Mouse (Mus musculus): Measurements from ENCODE around the gene Dlg4. TPM values are rescaled to one million over a fixed set of nuclear protein-coding genes. Genes with fewer than 3 reads are reported as not detected.

Gene Dlg4
- polyA plus RNA-seq, 1 experiment = 13.3 TPM

DNA sequence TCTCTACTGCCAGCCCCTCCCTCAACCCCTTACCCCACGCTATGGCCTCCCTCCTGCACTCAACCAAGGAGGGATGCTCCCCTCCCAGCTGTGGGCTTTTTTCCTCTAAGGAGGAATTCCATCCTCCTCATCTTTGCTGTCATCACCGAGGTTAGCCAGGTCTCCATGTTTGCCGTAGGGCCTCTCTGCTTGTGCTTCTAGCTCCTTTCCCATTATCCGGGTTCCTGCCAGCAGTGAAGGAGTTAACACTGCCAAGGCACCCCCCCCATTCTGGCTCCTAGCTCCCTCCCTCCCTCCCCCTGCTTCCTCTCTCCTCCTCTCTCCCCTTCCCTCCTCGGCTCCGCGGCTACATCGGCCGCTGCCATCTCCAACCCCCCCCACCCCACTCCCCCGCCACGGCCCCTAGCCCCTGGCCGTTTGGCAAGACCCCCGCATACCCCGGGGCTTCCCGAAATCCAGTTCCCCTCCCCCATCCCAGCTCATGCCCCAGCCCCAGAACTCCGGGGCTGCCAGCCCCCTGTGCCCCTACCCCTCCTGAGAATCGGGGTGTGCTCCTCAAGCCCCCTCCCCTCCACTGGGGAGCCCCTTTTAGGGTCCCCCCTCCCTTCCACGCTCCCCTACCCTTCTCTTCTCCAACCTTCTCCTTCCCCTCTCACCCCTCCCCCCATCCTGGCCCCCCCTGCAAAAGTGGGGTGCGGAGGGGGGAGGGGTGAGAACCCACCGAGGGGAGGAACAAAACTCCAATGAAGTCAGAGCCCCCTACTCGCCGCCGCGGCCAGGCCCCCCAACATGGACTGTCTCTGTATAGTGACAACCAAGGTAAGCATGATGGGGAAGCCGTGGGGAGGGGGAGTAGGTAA lies 1.6 kb downstream of the Dlg4 start:
- Histone ChIP-seq H3K36me3 (ENCODE audit: control insufficient read depth, insufficient read depth, low read length) (no peaks in the 10 kb centered on the region; the same call in 1 of the 2 replicates), H3K4me1 (ENCODE audit: control insufficient read depth, insufficient read depth, insufficient read length) (peaks cover 11% of the 10 kb centered on the region; the same call in 1 of the 2 replicates), H3K4me3 (ENCODE audit: extremely low read depth, insufficient read depth, insufficient read length) (peak overlapping the region; percentile 52), H3K27me3 (ENCODE audit: control insufficient read depth, insufficient read depth, low read length) (no peaks in the 10 kb centered on the region), H3K27ac (ENCODE audit: insufficient read depth, low read length) (peak overlapping the region; percentile 56)
- TF ChIP-seq CTCF (IDR thresholded peaks at IDR 0.05; ENCODE audit: extremely low read depth, insufficient read depth, insufficient read length, insufficient replicate concordance) (no peak), POLR2A (IDR thresholded peaks at IDR 0.05; ENCODE audit: low read depth, low read length) (no peak)
- WGBS = 6% methylated on average over 22 of the region's 25 CpGs
- no peak for DNase-seq (ENCODE audit: low read depth in 1 of 2, low spot score in 2 of 2)

- H3K27me3 ChIP-seq (ENCODE audit: control insufficient read depth, insufficient read depth, low read length) = no peaks in the 10 kb centered on the region
- TF ChIP-seq POLR2A (IDR thresholded peaks at IDR 0.05; ENCODE audit: low read depth, low read length) = no peak
- no peak overlapping the region for H3K4me3 ChIP-seq (ENCODE audit: extremely low read depth, insufficient read depth, insufficient read length)
- H3K4me1 ChIP-seq (ENCODE audit: control insufficient read depth, insufficient read depth, insufficient read length) = peaks cover 11% of the 10 kb centered on the region; the same call in 1 of the 2 replicates
- no peak for DNase-seq (ENCODE audit: low read depth in 1 of 2, low spot score in 2 of 2)
- no peak overlapping the region for H3K27ac ChIP-seq (ENCODE audit: insufficient read depth, low read length)
- no peaks in the 10 kb centered on the region for H3K36me3 ChIP-seq (ENCODE audit: control insufficient read depth, insufficient read depth, low read length)
- 10% methylated on average over 2 of the region's 2 CpGs for WGBS
Observed at GRCm38 (mm10) chr11:70019495-70020021, 2.8 kb downstream of the Dlg4 start.

DNA sequence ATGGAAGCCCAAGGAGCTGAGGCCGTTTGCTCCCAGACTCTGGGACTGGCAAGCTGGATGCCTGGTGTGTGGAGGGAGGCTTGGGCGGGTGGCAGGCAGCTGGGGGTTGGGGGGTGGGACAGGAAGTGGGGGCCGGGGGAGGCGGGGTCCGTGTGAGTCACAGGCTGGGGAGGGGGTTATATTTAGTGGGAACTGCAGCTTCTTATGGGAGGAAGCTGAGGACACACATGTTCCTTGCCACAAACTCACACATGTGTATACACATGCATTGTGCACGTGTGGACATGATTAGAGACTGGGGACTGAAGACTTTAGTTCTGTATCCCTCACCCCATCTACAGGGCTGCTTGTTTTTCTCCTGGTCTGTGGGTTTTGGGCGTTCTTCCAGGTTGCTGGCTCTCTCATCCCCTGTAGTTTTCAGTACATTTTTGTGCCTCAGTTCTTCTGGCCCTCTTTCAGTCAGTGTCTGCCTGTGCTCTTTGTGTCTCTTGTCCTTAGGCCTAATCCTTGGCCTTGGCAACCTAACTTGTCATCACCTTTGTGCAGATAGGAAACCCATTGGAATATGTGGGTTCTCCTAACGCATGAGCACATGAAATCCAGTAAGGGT lies 3.4 kb downstream of the Dlg4 start:
- Histone ChIP-seq H3K36me3 (ENCODE audit: control insufficient read depth, insufficient read depth, low read length) (no peaks in the 10 kb centered on the region), H3K4me1 (ENCODE audit: control insufficient read depth, insufficient read depth, insufficient read length) (peaks cover 11% of the 10 kb centered on the region; the same call in 1 of the 2 replicates), H3K27me3 (ENCODE audit: control insufficient read depth, insufficient read depth, low read length) (no peaks in the 10 kb centered on the region), H3K27ac (ENCODE audit: insufficient read depth, low read length) (no peak overlapping the region), H3K4me3 (ENCODE audit: extremely low read depth, insufficient read depth, insufficient read length) (no peak overlapping the region)
- WGBS = 22% methylated on average over 8 of the region's 8 CpGs
- no peak for TF ChIP-seq CTCF (IDR thresholded peaks at IDR 0.05; ENCODE audit: extremely low read depth, insufficient read depth, insufficient read length, insufficient replicate concordance)
- TF ChIP-seq POLR2A (IDR thresholded peaks at IDR 0.05; ENCODE audit: low read depth, low read length) = no peak
- no peak for DNase-seq (ENCODE audit: low read depth in 1 of 2, low spot score in 2 of 2)

DNA sequence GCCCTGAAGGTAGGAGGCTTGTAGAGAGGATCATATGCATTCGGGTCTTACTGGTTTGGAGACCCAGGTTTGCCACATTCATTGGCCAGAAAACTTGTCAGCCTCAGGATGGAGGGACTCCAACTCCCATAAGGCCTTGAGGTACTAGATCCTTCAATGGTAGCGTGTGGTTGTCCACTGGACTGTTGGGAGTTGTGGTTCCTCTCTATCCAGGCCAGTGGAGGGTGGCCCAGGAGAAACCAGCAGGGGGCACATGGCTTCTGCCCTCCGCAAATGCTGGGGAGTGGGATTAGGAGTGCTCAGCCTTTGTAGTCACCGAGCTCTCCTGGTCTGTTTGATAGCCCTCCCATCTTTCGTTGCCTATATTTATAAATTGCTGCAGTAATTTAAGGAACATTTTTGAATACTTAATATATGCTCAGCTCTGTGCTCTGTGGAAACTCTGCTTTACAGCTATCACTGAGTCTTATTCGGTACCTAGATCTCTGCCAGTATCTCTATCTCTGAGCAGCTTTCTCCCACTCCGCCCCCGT lies 4.1 kb downstream of the Dlg4 start:
- peak in 1 of 2 experiments; percentile 59 for DNase-seq (ENCODE audit: low read depth in 1 of 2, low spot score in 2 of 2)
- Histone ChIP-seq H3K27ac (ENCODE audit: insufficient read depth, low read length) (no peak overlapping the region), H3K27me3 (ENCODE audit: control insufficient read depth, insufficient read depth, low read length) (no peaks in the 10 kb centered on the region), H3K4me1 (ENCODE audit: control insufficient read depth, insufficient read depth, insufficient read length) (peaks cover 11% of the 10 kb centered on the region; the same call in 1 of the 2 replicates), H3K4me3 (ENCODE audit: extremely low read depth, insufficient read depth, insufficient read length) (peak overlapping the region; percentile 56), H3K36me3 (ENCODE audit: control insufficient read depth, insufficient read depth, low read length) (no peaks in the 10 kb centered on the region)
- TF ChIP-seq CTCF (IDR thresholded peaks at IDR 0.05; ENCODE audit: extremely low read depth, insufficient read depth, insufficient read length, insufficient replicate concordance) = peak; percentile 33; the same call in 1 of the 2 replicates
- no peak for TF ChIP-seq POLR2A (IDR thresholded peaks at IDR 0.05; ENCODE audit: low read depth, low read length)
- WGBS = 1% methylated on average over 8 of the region's 8 CpGs

DNA sequence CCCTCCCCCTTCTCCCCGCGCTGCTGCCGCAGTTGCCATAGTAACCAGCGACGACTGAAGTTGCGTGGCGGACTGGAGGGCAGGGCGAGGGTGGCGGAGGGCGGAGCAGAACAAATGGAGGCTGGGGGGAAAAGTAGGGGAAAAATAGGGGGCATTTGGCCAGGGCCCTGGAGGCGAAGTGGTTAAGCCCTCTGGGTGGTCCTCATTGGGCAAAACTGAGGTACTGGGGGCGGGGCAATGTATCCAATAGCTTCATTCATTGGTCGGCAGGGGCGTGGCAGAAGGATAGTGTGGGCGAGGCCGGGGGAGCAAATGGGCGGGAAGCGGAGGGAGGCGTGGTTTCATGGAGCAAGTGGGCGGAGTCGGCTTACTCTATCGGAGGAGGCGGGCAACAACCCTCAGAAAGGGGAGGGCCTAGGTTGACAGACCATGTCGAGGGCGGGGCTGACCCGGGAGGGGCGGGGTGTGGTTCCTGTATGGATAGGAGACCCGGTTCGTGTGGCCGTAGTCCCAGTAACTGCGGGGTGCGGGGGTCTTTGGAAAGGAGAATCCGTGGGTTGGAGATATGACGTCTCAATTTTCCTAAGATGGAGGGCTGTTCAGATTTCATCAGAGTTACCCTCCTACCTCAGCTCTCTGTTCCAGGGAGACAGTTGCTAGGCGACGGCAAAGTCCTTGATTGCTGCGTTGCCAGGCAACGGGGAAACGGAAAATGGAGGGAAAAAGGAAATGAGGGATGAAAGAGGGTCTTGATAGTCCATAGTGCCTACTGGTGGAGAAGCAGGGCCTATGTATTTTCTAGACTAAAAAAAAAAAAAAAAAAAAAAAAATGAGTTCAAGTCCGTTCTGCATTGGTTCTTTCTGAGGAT lies 4.8 kb downstream of the Dlg4 start:
- WGBS = 5% methylated on average over 39 of the region's 40 CpGs
- no peak overlapping the region for H3K27ac ChIP-seq (ENCODE audit: insufficient read depth, low read length)
- peak overlapping the region; percentile 56 for H3K4me3 ChIP-seq (ENCODE audit: extremely low read depth, insufficient read depth, insufficient read length)
- H3K4me1 ChIP-seq (ENCODE audit: control insufficient read depth, insufficient read depth, insufficient read length) = peaks cover 11% of the 10 kb centered on the region; the same call in 1 of the 2 replicates
- H3K27me3 ChIP-seq (ENCODE audit: control insufficient read depth, insufficient read depth, low read length) = no peaks in the 10 kb centered on the region
- H3K36me3 ChIP-seq (ENCODE audit: control insufficient read depth, insufficient read depth, low read length) = no peaks in the 10 kb centered on the region
- DNase-seq (ENCODE audit: low read depth in 1 of 2, low spot score in 2 of 2) = peak; percentile 77 to 88
- TF ChIP-seq POLR2A (IDR thresholded peaks at IDR 0.05; ENCODE audit: low read depth, low read length) (no peak), CTCF (IDR thresholded peaks at IDR 0.05; ENCODE audit: extremely low read depth, insufficient read depth, insufficient read length, insufficient replicate concordance) (no peak)

All from spleen, adult 2 months (tissue).